Mouse (Mus musculus) forebrain, embryonic 11.5 days (tissue): ENCODE measurements around the gene Gm49450. TPM values are rescaled to one million over a fixed set of nuclear protein-coding genes. Genes with fewer than 3 reads are reported as not detected.
"Not testable (repeated sequence)": the region's sequence is repeated elsewhere in the genome, so short reads cannot be mapped to it uniquely, and the experiment has no call there.

ENCODE experiments used
- ATAC-seq: fragments of 200-750 bp; cut with Nextera tagmentation; replicated peaks from 2 replicates; pipeline ENCODE4 v1.8.0; 2017; ENCODE audit warnings: moderate TSS enrichment; ENCODE audit not compliant: low FRiP score
- DNase-seq: peaks from one replicate; pipeline ENCODE4 v3.0.0-alpha.2; 2017; ENCODE audit warnings: low spot score
- H3K27ac ChIP-seq: fragments of 300-500 bp; sonication (generic); 2 replicates; pipeline ENCODE4 v1.5.1; 2014; ENCODE audit warnings: low read depth, low read length
- H3K27me3 ChIP-seq: fragments of 300-500 bp; sonication (generic); 2 replicates; pipeline ENCODE4 v1.6.1; 2014; ENCODE audit warnings: mild to moderate bottlenecking, low read length, mixed read lengths; ENCODE audit not compliant: control insufficient read depth, insufficient read depth
- H3K36me3 ChIP-seq: fragments of 300-500 bp; sonication (generic); 2 replicates; pipeline ENCODE4 v1.6.1; 2014; ENCODE audit warnings: mild to moderate bottlenecking, low read length, moderate library complexity, mixed read lengths; ENCODE audit not compliant: control insufficient read depth, insufficient read depth
- H3K4me1 ChIP-seq: fragments of 300-500 bp; sonication (generic); replicated peaks from 2 replicates; pipeline ENCODE4 v1.6.1; 2014; ENCODE audit warnings: low read length, mixed read lengths; ENCODE audit not compliant: control insufficient read depth, insufficient read depth
- H3K4me2 ChIP-seq: fragments of 300-500 bp; sonication (generic); 2 replicates; pipeline ENCODE4 v1.6.1; 2014; ENCODE audit warnings: low read depth, mild to moderate bottlenecking, low read length, moderate library complexity, mixed read lengths; ENCODE audit not compliant: severe bottlenecking
- H3K4me3 ChIP-seq: fragments of 300-500 bp; sonication (generic); 2 replicates; pipeline ENCODE4 v1.5.1; 2014; ENCODE audit warnings: low read depth, low read length
- H3K9ac ChIP-seq: fragments of 300-500 bp; sonication (generic); 2 replicates; pipeline ENCODE4 v1.6.1; 2014; ENCODE audit warnings: low read length
- H3K9me3 ChIP-seq: fragments of 300-500 bp; sonication (generic); 2 replicates; pipeline ENCODE4 v1.6.1; 2016; ENCODE audit warnings: low read length, mixed read lengths; ENCODE audit not compliant: control insufficient read depth
- WGBS: fragments of 180-500 bp; shearing (Covaris S2); extraction: QIAGEN DNeasy Blood & Tissue Kit; methylation state at CpG from one replicate; pipeline ENCODE4 v1.1.7; 2014; 5-methylcytosine and 5-hydroxymethylcytosine counted together
- polyA plus RNA-seq: library from polyadenylated mRNA; unstranded; fragments of >200 nt; fragmentation: Nextera tagmentation; extraction: Ambion mirVana; gene quantifications from 2 replicates; pipeline ENCODE4 v1.2.1, GENCODE M21; 2014

Gm49450 gene
- polyA plus RNA-seq, 1 experiment from 2014 or later = not detected

GRCm38 (mm10) chr15:98928598-98929240 is 24.6 kb downstream of the Gm49450 start:
- H3K9me3 ChIP-seq = no peaks in the 10 kb centered on the region
- 16% methylated on average over 13 of the region's 13 CpGs for WGBS
- ATAC-seq (peak; percentile 51; the same call in 1 of the 2 replicates), DNase-seq (peak; percentile 81)
- no peak overlapping the region for H3K4me2 ChIP-seq
- peaks cover 3% of the 10 kb centered on the region; the same call in 1 of the 2 replicates for H3K4me1 ChIP-seq
- no peak overlapping the region for H3K27ac ChIP-seq
- H3K9ac ChIP-seq = no peak overlapping the region
- no peaks in the 10 kb centered on the region for H3K27me3 ChIP-seq
- no peaks in the 10 kb centered on the region; the same call in 1 of the 2 replicates for H3K36me3 ChIP-seq
- no peak overlapping the region for H3K4me3 ChIP-seq

- no peaks in the 10 kb centered on the region for H3K9me3 ChIP-seq
- DNase-seq (no peak), ATAC-seq (no peak)
- no peak overlapping the region for H3K27ac ChIP-seq
- no peak overlapping the region for H3K9ac ChIP-seq
- no peak overlapping the region for H3K4me3 ChIP-seq
- H3K27me3 ChIP-seq = no peaks in the 10 kb centered on the region
- no peak overlapping the region for H3K4me2 ChIP-seq
- WGBS = 75% methylated on average over 5 of the region's 5 CpGs
- H3K36me3 ChIP-seq = no peaks in the 10 kb centered on the region; the same call in 1 of the 2 replicates
- H3K4me1 ChIP-seq = no peaks in the 10 kb centered on the region; the same call in 1 of the 2 replicates
Measured at GRCm38 (mm10) chr15:98927566-98927965, 25.8 kb downstream of the Gm49450 start.

- DNase-seq = no peak
- ATAC-seq = no peak
- H3K4me2 ChIP-seq = no peak overlapping the region
- H3K36me3 ChIP-seq = no peaks in the 10 kb centered on the region
- no peak overlapping the region for H3K4me3 ChIP-seq
- no peaks in the 10 kb centered on the region for H3K27me3 ChIP-seq
- H3K9me3 ChIP-seq = no peaks in the 10 kb centered on the region
- H3K4me1 ChIP-seq = no peaks in the 10 kb centered on the region
- no peak overlapping the region for H3K9ac ChIP-seq
- no peak overlapping the region for H3K27ac ChIP-seq
- 80% methylated on average over 3 of the region's 3 CpGs for WGBS
Measured at GRCm38 (mm10) chr15:98924682-98925081, 28.7 kb downstream of the Gm49450 start.

- WGBS = 88% methylated on average over 2 of the region's 2 CpGs
- Histone ChIP-seq H3K4me3 (no peak overlapping the region), H3K4me1 (no peaks in the 10 kb centered on the region), H3K27ac (no peak overlapping the region), H3K9me3 (no peaks in the 10 kb centered on the region), H3K4me2 (no peak overlapping the region), H3K36me3 (no peaks in the 10 kb centered on the region), H3K27me3 (no peaks in the 10 kb centered on the region), H3K9ac (no peak overlapping the region)
- DNase-seq = no peak
- ATAC-seq = no peak
Measured at GRCm38 (mm10) chr15:98923031-98923537, 30.3 kb downstream of the Gm49450 start.

GRCm38 (mm10) chr15:98922581-98922980 is 30.8 kb downstream of the Gm49450 start:
- ATAC-seq (no peak), DNase-seq (no peak)
- Histone ChIP-seq H3K9me3 (no peaks in the 10 kb centered on the region), H3K27ac (no peak overlapping the region), H3K36me3 (no peaks in the 10 kb centered on the region), H3K4me1 (no peaks in the 10 kb centered on the region), H3K4me3 (no peak overlapping the region), H3K27me3 (no peaks in the 10 kb centered on the region), H3K9ac (no peak overlapping the region), H3K4me2 (no peak overlapping the region)
- 71% methylated on average over 3 of the region's 3 CpGs for WGBS

GRCm38 (mm10) chr15:98921510-98921909 is 31.8 kb downstream of the Gm49450 start:
- 78% methylated on average over 5 of the region's 5 CpGs for WGBS
- H3K9me3 ChIP-seq = no peaks in the 10 kb centered on the region
- no peaks in the 10 kb centered on the region for H3K27me3 ChIP-seq
- peaks cover 2% of the 10 kb centered on the region; the same call in 1 of the 2 replicates for H3K4me1 ChIP-seq
- no peak overlapping the region for H3K9ac ChIP-seq
- no peak for DNase-seq
- no peak overlapping the region for H3K4me3 ChIP-seq
- no peak overlapping the region for H3K4me2 ChIP-seq
- ATAC-seq = no peak
- no peak overlapping the region for H3K27ac ChIP-seq
- no peaks in the 10 kb centered on the region for H3K36me3 ChIP-seq

GRCm38 (mm10) chr15:98918499-98918895 is 34.9 kb downstream of the Gm49450 start:
- ATAC-seq, H3K27me3 ChIP-seq, H3K36me3 ChIP-seq, H3K9me3 ChIP-seq, DNase-seq, H3K4me1 ChIP-seq: not testable (repeated sequence)
- H3K4me2 ChIP-seq = peak overlapping the region; percentile 62
- H3K9ac ChIP-seq = peak overlapping the region; percentile 47; the same call in 1 of the 2 replicates
- 29% methylated on average over 8 of the region's 8 CpGs for WGBS
- peak overlapping the region; percentile 92 for H3K4me3 ChIP-seq
- peak overlapping the region; percentile 25; the same call in 1 of the 2 replicates for H3K27ac ChIP-seq

- ATAC-seq = peak; percentile 99
Measured at GRCm38 (mm10) chr15:98917538-98918498, 35.5 kb downstream of the Gm49450 start, which contains the start of gene Lmbr1l. Gene Lmbr1l, minus strand, starts transcription at chr15:98918231.

More at GRCm38 (mm10) chr15:98917538-98918498, 35.5 kb downstream of the Gm49450 start, which contains the start of gene Lmbr1l:
- Histone ChIP-seq H3K4me2 (peak within 1 kb of the TSS; percentile 62), H3K9me3 (no peaks in the 10 kb centered on the region), H3K4me1 (peaks cover 8% of the 10 kb centered on the region; the same call in 1 of the 2 replicates), H3K36me3 (no peaks in the 10 kb centered on the region; the same call in 1 of the 2 replicates), H3K27ac (peak within 1 kb of the TSS; percentile 87), H3K27me3 (no peaks in the 10 kb centered on the region), H3K4me3 (peak within 1 kb of the TSS; percentile 92), H3K9ac (peak within 1 kb of the TSS; percentile 87)
- WGBS = under 1% methylated on average over 82 of the region's 82 CpGs
- peak; percentile 99 for DNase-seq
